Mouse (Mus musculus): ENCODE results near the gene Isg15.

DNA sequence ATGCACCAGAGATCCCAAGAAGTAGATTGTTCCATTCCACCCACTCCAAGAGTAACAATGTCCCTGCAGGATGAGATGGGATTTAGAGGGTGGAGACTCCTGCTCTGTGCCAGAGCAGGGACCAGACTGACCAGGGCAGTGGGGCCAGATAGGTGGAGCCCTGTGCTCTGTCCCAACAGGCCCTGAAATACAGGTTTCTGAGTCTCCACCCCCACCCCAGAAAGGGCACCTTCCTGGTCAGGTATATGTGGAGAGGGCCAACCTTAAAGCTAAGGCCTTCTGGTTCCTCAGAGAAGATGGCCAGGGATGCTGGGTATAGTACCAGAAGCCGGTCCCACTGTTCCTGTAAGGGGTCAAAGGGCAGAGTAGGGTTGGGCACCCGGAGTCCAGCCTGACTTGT, 23.7 kb upstream of the Isg15 start:
- no peak for TF ChIP-seq CTCF (IDR thresholded peaks at IDR 0.05; ENCODE audit: borderline replicate concordance, extremely low read depth, insufficient read depth, insufficient read length)
- no peak for TF ChIP-seq POLR2A (IDR thresholded peaks at IDR 0.05; ENCODE audit: borderline replicate concordance, extremely low read depth, insufficient read depth, insufficient read length, poor library complexity, severe bottlenecking)

Measured in brain, embryonic 14.5 days (tissue).